Mouse (Mus musculus) erythroblast, adult 5-6 weeks (primary cell): ENCODE measurements around the gene Strc. TPM values are rescaled to one million over a fixed set of nuclear protein-coding genes. Genes with fewer than 3 reads are reported as not detected.
"Not testable (repeated sequence)": the region's sequence is repeated elsewhere in the genome, so short reads cannot be mapped to it uniquely, and the experiment has no call there.

Experiments
- ATAC-seq: replicated peaks from 2 replicates; pipeline ENCODE4 v1.8.0; 2016; ENCODE audit warnings: moderate number of reproducible peaks, mild to moderate bottlenecking, moderate TSS enrichment, inconsistent platforms; ENCODE audit not compliant: poor library complexity, low FRiP score, severe bottlenecking
- total RNA-seq, 2 experiments: library from RNA; stranded (forward) in 1 of 2; stranded (reverse) in 1 of 2; fragments of 150-400 nt in 1 of 2; fragments of 200-764, 138-1000 nt in 1 of 2; gene quantifications; 2 replicates each; pipeline versions ENCODE4 v1.2.3 to v1.2.4; 2015 to 2017; ENCODE audit warnings: low replicate concordance in 2 of 2

The Strc gene
- total RNA-seq (2015; ENCODE audit: low replicate concordance) (not detected in 2 replicates), total RNA-seq (2017; ENCODE audit: low replicate concordance) (not detected in 2 replicates)

GRCm38 (mm10) chr2:121386961-121387575, at the start of gene Strc:
Strc (minus strand) TSS chr2:121387168.
- ATAC-seq = not testable (repeated sequence)

- 0 out of 2 replicates have a peak, but pooled peaks have one; percentile 68 for ATAC-seq
Measured at GRCm38 (mm10) chr2:121434854-121435253, 47.9 kb upstream of the Strc start.

GRCm38 (mm10) chr2:121425890-121426289, 38.9 kb upstream of the Strc start:
- ATAC-seq = no peak

- no peak for ATAC-seq
Measured at GRCm38 (mm10) chr2:121423166-121423565, 36.2 kb upstream of the Strc start.

GRCm38 (mm10) chr2:121418476-121418875, 31.5 kb upstream of the Strc start:
- ATAC-seq = no peak

GRCm38 (mm10) chr2:121416356-121416755, 29.4 kb upstream of the Strc start:
- ATAC-seq = no peak

GRCm38 (mm10) chr2:121415591-121415990, 28.6 kb upstream of the Strc start:
- no peak for ATAC-seq

GRCm38 (mm10) chr2:121415103-121415502, 28.1 kb upstream of the Strc start:
- no peak for ATAC-seq

GRCm38 (mm10) chr2:121414139-121414685, 27.2 kb upstream of the Strc start:
- ATAC-seq = peak; percentile 33; the same call in 1 of the 2 replicates

GRCm38 (mm10) chr2:121413387-121414042, 26.5 kb upstream of the Strc start, which contains the start of the genes Pdia3 and Catsper2:
Pdia3 (plus strand) TSS chr2:121413775.
Catsper2 (minus strand) TSS chr2:121413792.
- ATAC-seq = peak; percentile 92

- ATAC-seq = 0 out of 2 replicates have a peak, but pooled peaks have one; percentile 20
Measured at GRCm38 (mm10) chr2:121412843-121413386, 25.9 kb upstream of the Strc start.

GRCm38 (mm10) chr2:121408160-121408559, 21.2 kb upstream of the Strc start:
- ATAC-seq = peak; percentile 69

GRCm38 (mm10) chr2:121403296-121403695, 16.3 kb upstream of the Strc start:
- ATAC-seq = no peak

GRCm38 (mm10) chr2:121396624-121397023, 9.7 kb upstream of the Strc start:
- ATAC-seq = peak; percentile 79

- ATAC-seq = no peak
Measured at GRCm38 (mm10) chr2:121374766-121375165, 12.2 kb downstream of the Strc start.

GRCm38 (mm10) chr2:121372266-121372665, 14.7 kb downstream of the Strc start:
- ATAC-seq = no peak

GRCm38 (mm10) chr2:121370921-121371320, 16.0 kb downstream of the Strc start:
- ATAC-seq = no peak

- ATAC-seq = no peak
Measured at GRCm38 (mm10) chr2:121368831-121369230, 18.1 kb downstream of the Strc start.

- ATAC-seq = no peak
Measured at GRCm38 (mm10) chr2:121363656-121364055, 23.3 kb downstream of the Strc start.

GRCm38 (mm10) chr2:121359461-121359860, 27.5 kb downstream of the Strc start:
- ATAC-seq = no peak

- no peak for ATAC-seq
Measured at GRCm38 (mm10) chr2:121358381-121358780, 28.6 kb downstream of the Strc start.
